Mouse (Mus musculus): Measurements from ENCODE around the gene Gm28635.

- TF ChIP-seq EP300 (IDR thresholded peaks at IDR 0.05; ENCODE audit: insufficient read depth, low read depth, low read length) (no peak), CTCF (IDR thresholded peaks at IDR 0.05) (no peak)
Observed at GRCm38 (mm10) chr2:84600977-84601376, 76.9 kb downstream of the Gm28635 start.

Measured in heart, adult 2 months (tissue).